Mouse (Mus musculus): Measurements from ENCODE around the gene Rrh. TPM values are rescaled to one million over a fixed set of nuclear protein-coding genes. Genes with fewer than 3 reads are reported as not detected.

The Rrh gene
- not detected in 2 replicates for polyA plus RNA-seq (2015; fragmentation: Nextera tagmentation; extraction: Ambion mirVana)

- 95% methylated on average over 11 of the region's 11 CpGs for WGBS
- Histone ChIP-seq H3K27me3 (ENCODE audit: insufficient read depth, low read length) (no peaks in the 10 kb centered on the region), H3K9ac (replicated peaks; ENCODE audit: low read length) (no peak within 1 kb of the TSS), H3K36me3 (ENCODE audit: insufficient read depth, low read length) (peaks cover 20% of the 10 kb centered on the region), H3K9me3 (ENCODE audit: low read length) (no peaks in the 10 kb centered on the region), H3K27ac (ENCODE audit: low read length) (no peak within 1 kb of the TSS), H3K4me1 (ENCODE audit: insufficient read depth, low read length) (no peaks in the 10 kb centered on the region), H3K4me2 (replicated peaks; ENCODE audit: low read depth, low read length) (no peak within 1 kb of the TSS), H3K4me3 (ENCODE audit: low read length) (no peak within 1 kb of the TSS)
- no peak for ATAC-seq (ENCODE audit: low FRiP score, low TSS enrichment)
Observed at GRCm38 (mm10) chr3:129822206-129822775, at the start of gene Rrh. TSS of gene Rrh (minus strand) at chr3:129822587.

DNA sequence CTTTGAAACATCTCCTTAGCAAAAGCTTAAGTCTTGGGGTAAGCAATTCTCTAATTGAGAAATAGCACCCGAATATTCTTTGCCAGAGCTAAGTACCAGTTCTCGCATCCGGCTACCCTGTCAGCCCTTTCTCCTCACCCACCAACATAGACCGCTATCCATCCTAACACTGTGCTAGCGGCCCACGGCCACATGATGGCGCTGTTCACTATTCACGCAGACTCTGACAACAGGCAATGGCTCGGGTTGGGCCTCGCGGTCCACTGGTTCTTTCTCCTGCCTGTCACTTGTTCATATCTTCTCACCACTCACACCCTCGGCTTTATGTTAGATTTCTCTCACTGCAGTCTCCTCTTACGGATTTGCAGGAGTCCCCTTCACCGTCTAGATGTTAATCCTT is 41.3 kb upstream of the Rrh start:
- Histone ChIP-seq H3K36me3 (ENCODE audit: insufficient read depth, low read length) (no peaks in the 10 kb centered on the region), H3K4me1 (ENCODE audit: insufficient read depth, low read length) (no peaks in the 10 kb centered on the region), H3K27me3 (ENCODE audit: insufficient read depth, low read length) (no peaks in the 10 kb centered on the region), H3K27ac (ENCODE audit: low read length) (no peak overlapping the region), H3K9ac (replicated peaks; ENCODE audit: low read length) (no peak overlapping the region), H3K4me3 (ENCODE audit: low read length) (no peak overlapping the region), H3K4me2 (replicated peaks; ENCODE audit: low read depth, low read length) (no peak overlapping the region), H3K9me3 (ENCODE audit: low read length) (0 out of 2 replicates have a peak, but pooled peaks cover 3% of the 10 kb centered on the region)
- WGBS, result 54% methylated on average over 14 of the region's 14 CpGs
- ATAC-seq (ENCODE audit: low FRiP score, low TSS enrichment), result no peak

DNA sequence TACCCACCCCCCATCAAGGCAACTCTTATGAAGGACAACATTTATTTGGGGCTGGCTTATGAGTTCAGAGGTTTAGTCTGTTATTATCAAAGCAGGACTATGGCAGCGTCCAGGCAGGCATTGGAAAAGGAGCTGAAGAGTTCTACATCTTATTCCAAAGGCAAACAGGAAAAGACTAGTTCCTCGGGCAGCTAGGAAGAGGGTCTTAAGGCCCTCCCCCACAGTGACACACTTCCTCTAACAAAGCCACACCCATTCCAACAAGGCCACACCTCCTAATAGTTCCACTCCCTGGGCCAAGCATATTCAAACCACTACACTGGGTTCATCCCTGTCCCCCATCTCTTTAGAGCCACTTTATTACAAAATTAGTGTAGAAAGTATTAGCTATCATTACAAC is 40.2 kb upstream of the Rrh start:
- WGBS, result 75% methylated on average over 2 of the region's 2 CpGs
- Histone ChIP-seq H3K27me3 (ENCODE audit: insufficient read depth, low read length) (no peaks in the 10 kb centered on the region), H3K9me3 (ENCODE audit: low read length) (0 out of 2 replicates have a peak, but pooled peaks cover 7% of the 10 kb centered on the region), H3K4me2 (replicated peaks; ENCODE audit: low read depth, low read length) (no peak overlapping the region), H3K4me3 (ENCODE audit: low read length) (no peak overlapping the region), H3K27ac (ENCODE audit: low read length) (no peak overlapping the region), H3K9ac (replicated peaks; ENCODE audit: low read length) (no peak overlapping the region), H3K4me1 (ENCODE audit: insufficient read depth, low read length) (no peaks in the 10 kb centered on the region), H3K36me3 (ENCODE audit: insufficient read depth, low read length) (no peaks in the 10 kb centered on the region)
- no peak for ATAC-seq (ENCODE audit: low FRiP score, low TSS enrichment)

DNA sequence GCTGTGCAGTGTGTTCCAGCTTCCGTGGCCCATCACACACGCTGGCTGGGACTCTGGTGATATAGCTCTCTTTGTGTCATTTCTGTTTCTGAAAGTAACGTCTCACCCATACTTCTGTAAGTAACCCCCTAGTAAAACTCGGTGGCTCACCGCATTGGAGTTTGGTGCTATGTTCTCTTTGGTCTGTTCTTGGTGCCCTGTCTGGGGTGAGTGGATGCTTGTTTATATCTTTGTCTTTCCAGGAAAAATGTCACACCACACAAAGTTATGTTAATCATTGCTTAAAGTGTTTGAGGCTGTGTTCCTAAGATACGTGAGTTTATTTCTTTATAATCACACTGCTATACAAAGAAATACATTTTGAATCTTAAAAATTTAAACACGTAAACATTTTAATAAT is 24.5 kb upstream of the Rrh start:
- H3K4me1 ChIP-seq (ENCODE audit: insufficient read depth, low read length), result no peaks in the 10 kb centered on the region
- H3K9me3 ChIP-seq (ENCODE audit: low read length), result no peaks in the 10 kb centered on the region
- no peaks in the 10 kb centered on the region; the same call in 1 of the 2 replicates for H3K27me3 ChIP-seq (ENCODE audit: insufficient read depth, low read length)
- H3K4me3 ChIP-seq (ENCODE audit: low read length), result no peak overlapping the region
- H3K36me3 ChIP-seq (ENCODE audit: insufficient read depth, low read length), result no peaks in the 10 kb centered on the region
- ATAC-seq (ENCODE audit: low FRiP score, low TSS enrichment), result no peak
- H3K4me2 ChIP-seq (replicated peaks; ENCODE audit: low read depth, low read length), result no peak overlapping the region
- no peak overlapping the region for H3K9ac ChIP-seq (replicated peaks; ENCODE audit: low read length)
- 76% methylated on average over 7 of the region's 7 CpGs for WGBS
- no peak overlapping the region for H3K27ac ChIP-seq (ENCODE audit: low read length)

- no peak overlapping the region for H3K4me3 ChIP-seq (ENCODE audit: low read length)
- ATAC-seq (ENCODE audit: low FRiP score, low TSS enrichment), result no peak
- H3K27me3 ChIP-seq (ENCODE audit: insufficient read depth, low read length), result no peaks in the 10 kb centered on the region; the same call in 1 of the 2 replicates
- H3K36me3 ChIP-seq (ENCODE audit: insufficient read depth, low read length), result no peaks in the 10 kb centered on the region
- no peaks in the 10 kb centered on the region for H3K4me1 ChIP-seq (ENCODE audit: insufficient read depth, low read length)
- no peak overlapping the region for H3K9ac ChIP-seq (replicated peaks; ENCODE audit: low read length)
- H3K9me3 ChIP-seq (ENCODE audit: low read length), result no peaks in the 10 kb centered on the region
- no peak overlapping the region for H3K27ac ChIP-seq (ENCODE audit: low read length)
- 78% methylated on average over 2 of the region's 2 CpGs for WGBS
- H3K4me2 ChIP-seq (replicated peaks; ENCODE audit: low read depth, low read length), result no peak overlapping the region
Observed at GRCm38 (mm10) chr3:129845868-129846267, 23.5 kb upstream of the Rrh start.

DNA sequence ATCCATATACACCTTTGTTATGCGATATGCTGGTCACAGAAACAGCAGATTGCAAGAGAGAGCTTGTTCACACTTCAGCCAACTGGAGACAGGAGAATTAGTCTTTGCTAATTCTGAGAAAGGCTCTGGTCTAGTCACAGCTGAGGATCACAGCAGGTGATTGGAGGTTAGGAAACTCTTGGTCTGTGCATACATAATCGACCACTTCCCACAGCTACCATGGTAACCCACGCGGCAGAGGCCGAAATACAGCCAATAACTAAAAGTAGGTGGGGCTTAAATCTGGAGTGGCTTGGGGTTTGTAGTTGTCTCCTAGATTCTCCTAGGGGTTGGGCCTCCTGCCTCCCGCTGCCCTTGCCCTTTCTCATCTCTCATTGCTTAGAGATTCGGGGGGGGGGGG is 15.6 kb upstream of the Rrh start:
- no peak overlapping the region for H3K4me3 ChIP-seq (ENCODE audit: low read length)
- H3K4me2 ChIP-seq (replicated peaks; ENCODE audit: low read depth, low read length), result no peak overlapping the region
- no peaks in the 10 kb centered on the region for H3K27me3 ChIP-seq (ENCODE audit: insufficient read depth, low read length)
- no peak overlapping the region for H3K9ac ChIP-seq (replicated peaks; ENCODE audit: low read length)
- no peaks in the 10 kb centered on the region for H3K36me3 ChIP-seq (ENCODE audit: insufficient read depth, low read length)
- no peak for ATAC-seq (ENCODE audit: low FRiP score, low TSS enrichment)
- peaks cover 6% of the 10 kb centered on the region; the same call in 1 of the 2 replicates for H3K4me1 ChIP-seq (ENCODE audit: insufficient read depth, low read length)
- 46% methylated on average over 7 of the region's 7 CpGs for WGBS
- no peak overlapping the region for H3K27ac ChIP-seq (ENCODE audit: low read length)
- H3K9me3 ChIP-seq (ENCODE audit: low read length), result no peaks in the 10 kb centered on the region

GRCm38 (mm10) chr3:129836965-129837364 is 14.6 kb upstream of the Rrh start:
- H3K27ac ChIP-seq (ENCODE audit: low read length), result no peak overlapping the region
- 74% methylated on average over 6 of the region's 6 CpGs for WGBS
- H3K4me3 ChIP-seq (ENCODE audit: low read length), result no peak overlapping the region
- H3K9me3 ChIP-seq (ENCODE audit: low read length), result no peaks in the 10 kb centered on the region
- H3K36me3 ChIP-seq (ENCODE audit: insufficient read depth, low read length), result no peaks in the 10 kb centered on the region
- peak overlapping the region; percentile 52; the same call in 1 of the 2 replicates for H3K4me2 ChIP-seq (replicated peaks; ENCODE audit: low read depth, low read length)
- ATAC-seq (ENCODE audit: low FRiP score, low TSS enrichment), result no peak
- no peak overlapping the region for H3K9ac ChIP-seq (replicated peaks; ENCODE audit: low read length)
- no peaks in the 10 kb centered on the region for H3K27me3 ChIP-seq (ENCODE audit: insufficient read depth, low read length)
- peaks cover 6% of the 10 kb centered on the region; the same call in 1 of the 2 replicates for H3K4me1 ChIP-seq (ENCODE audit: insufficient read depth, low read length)

- Histone ChIP-seq H3K9me3 (ENCODE audit: low read length) (no peaks in the 10 kb centered on the region), H3K27ac (ENCODE audit: low read length) (peak overlapping the region; percentile 91), H3K4me3 (ENCODE audit: low read length) (peak overlapping the region; percentile 29), H3K36me3 (ENCODE audit: insufficient read depth, low read length) (no peaks in the 10 kb centered on the region), H3K27me3 (ENCODE audit: insufficient read depth, low read length) (no peaks in the 10 kb centered on the region), H3K4me1 (ENCODE audit: insufficient read depth, low read length) (peaks cover 8% of the 10 kb centered on the region; the same call in 1 of the 2 replicates), H3K9ac (replicated peaks; ENCODE audit: low read length) (peak overlapping the region; percentile 48; the same call in 1 of the 2 replicates), H3K4me2 (replicated peaks; ENCODE audit: low read depth, low read length) (peak overlapping the region; percentile 52)
- 13% methylated on average over 11 of the region's 11 CpGs for WGBS
- peak; percentile 94 for ATAC-seq (ENCODE audit: low FRiP score, low TSS enrichment)
Observed at GRCm38 (mm10) chr3:129836051-129836697, 13.8 kb upstream of the Rrh start.

GRCm38 (mm10) chr3:129835388-129835934 is 13.1 kb upstream of the Rrh start, which contains the start of gene Cfi:
TSS of gene Cfi (plus strand) at chr3:129835884.
- no peaks in the 10 kb centered on the region for H3K27me3 ChIP-seq (ENCODE audit: insufficient read depth, low read length)
- peak within 1 kb of the TSS; percentile 29 for H3K4me3 ChIP-seq (ENCODE audit: low read length)
- no peaks in the 10 kb centered on the region for H3K9me3 ChIP-seq (ENCODE audit: low read length)
- WGBS, result 41% methylated on average over 6 of the region's 6 CpGs
- H3K27ac ChIP-seq (ENCODE audit: low read length), result peak within 1 kb of the TSS; percentile 91
- H3K36me3 ChIP-seq (ENCODE audit: insufficient read depth, low read length), result no peaks in the 10 kb centered on the region
- no peak; the same call in 1 of the 2 replicates for ATAC-seq (ENCODE audit: low FRiP score, low TSS enrichment)
- peaks cover 8% of the 10 kb centered on the region; the same call in 1 of the 2 replicates for H3K4me1 ChIP-seq (ENCODE audit: insufficient read depth, low read length)
- peak within 1 kb of the TSS; percentile 48; the same call in 1 of the 2 replicates for H3K9ac ChIP-seq (replicated peaks; ENCODE audit: low read length)
- H3K4me2 ChIP-seq (replicated peaks; ENCODE audit: low read depth, low read length), result peak within 1 kb of the TSS; percentile 52
